Comparison of ENCODE assay signal across 19 mouse cellular contexts in genomic region chr19:5831224-5831957, GRCm38 (mm10). TPM values are rescaled to one million over a fixed set of nuclear protein-coding genes. Genes with fewer than 3 reads are reported as not detected.
A peak's percentile ranks its signal among the peaks of the same experiment; 100 is the strongest.
DNase-seq lines count a peak whose midpoint lies in the region; ATAC-seq lines count a peak whose summit lies in the region.
"Had no signal": no experiment of that assay in that cellular context is flagged by ENCODE, and none has a peak within 500 bp of the region (broad histone marks: within the 10 kb centered on the region; RNA-seq: fewer than 3 reads in every experiment).

No protein-coding gene starts in this region.

- no peak overlapping the region for H3K9ac ChIP-seq in kidney, embryonic 14.5 days (ENCODE audit: low read depth, low read length)
- H3K9ac ChIP-seq in kidney, embryonic 16.5 days (replicated peaks; ENCODE audit: low read length), result no peak overlapping the region
- H3K9ac ChIP-seq: forebrain, embryonic 15.5 days; limb, embryonic 15.5 days; midbrain, embryonic 12.5 days had no signal

- H3K4me1 ChIP-seq in kidney, embryonic 14.5 days (ENCODE audit: control insufficient read depth, insufficient read depth, low read length), result no peaks in the 10 kb centered on the region
- H3K4me1 ChIP-seq in kidney, embryonic 16.5 days (ENCODE audit: insufficient read depth, low read length), result peaks cover 12% of the 10 kb centered on the region
- H3K4me1 ChIP-seq: forebrain, embryonic 15.5 days had no signal

- no peaks in the 10 kb centered on the region for H3K9me3 ChIP-seq in kidney, embryonic 14.5 days (ENCODE audit: control insufficient read depth, low read length)
- H3K9me3 ChIP-seq in kidney, embryonic 16.5 days (ENCODE audit: low read length), result no peaks in the 10 kb centered on the region
- H3K9me3 ChIP-seq: forebrain, embryonic 15.5 days; limb, embryonic 15.5 days; midbrain, embryonic 12.5 days had no signal

- peak; percentile 23 for DNase-seq in adrenal gland, adult 2 months
- no peak for DNase-seq in adrenal gland, adult 18-20 months (ENCODE audit: low spot score in 2 of 2)
- peak; percentile 61 for DNase-seq in kidney, adult 18-20 months
- DNase-seq in adipocyte (ENCODE audit: low spot score), result peak; percentile 45
- DNase-seq in right cerebral cortex, postnatal 4 days, result no peak
- DNase-seq in left cerebral cortex, postnatal 25 days (ENCODE audit: low spot score in 2 of 2), result no peak
- DNase-seq: cerebellum, adult 9-11 months; embryo, embryonic 11 days; lung, postnatal 14 days; right cerebral cortex, adult 18-20 months; thymus, postnatal 36 days had no signal

- H3K4me2 ChIP-seq in kidney, embryonic 14.5 days (replicated peaks; ENCODE audit: low read depth, low read length), result no peak overlapping the region
- H3K4me2 ChIP-seq in kidney, embryonic 16.5 days (replicated peaks; ENCODE audit: low read depth, low read length), result no peak overlapping the region
- H3K4me2 ChIP-seq: forebrain, embryonic 15.5 days; limb, embryonic 15.5 days; midbrain, embryonic 12.5 days had no signal

- no peaks in the 10 kb centered on the region for H3K27me3 ChIP-seq in kidney, embryonic 14.5 days (ENCODE audit: control insufficient read depth, insufficient read depth, low read length)
- no peaks in the 10 kb centered on the region for H3K27me3 ChIP-seq in kidney, embryonic 16.5 days (ENCODE audit: insufficient read depth, low read length)
- H3K27me3 ChIP-seq: CH12.LX; forebrain, embryonic 15.5 days; limb, embryonic 15.5 days; midbrain, embryonic 12.5 days had no signal

- no peak for ATAC-seq in kidney, embryonic 14.5 days (ENCODE audit: low FRiP score, low TSS enrichment)
- ATAC-seq in kidney, embryonic 16.5 days (ENCODE audit: low FRiP score, low TSS enrichment), result no peak
- ATAC-seq: forebrain, embryonic 15.5 days; hindbrain, postnatal 0 days had no signal

- H3K4me3 ChIP-seq in kidney, embryonic 14.5 days (ENCODE audit: low read length), result no peak overlapping the region
- no peak overlapping the region for H3K4me3 ChIP-seq in kidney, embryonic 16.5 days (ENCODE audit: low read length)
- H3K4me3 ChIP-seq: erythroblast, embryonic 14.5 days; forebrain, embryonic 15.5 days; limb, embryonic 15.5 days; midbrain, embryonic 12.5 days had no signal

- WGBS in kidney, embryonic 14.5 days, result 85% methylated on average over 11 of the region's 11 CpGs
- 82% methylated on average over 11 of the region's 11 CpGs for WGBS in kidney, embryonic 16.5 days

- no peaks in the 10 kb centered on the region for H3K36me3 ChIP-seq in kidney, embryonic 14.5 days (ENCODE audit: control insufficient read depth, insufficient read depth, low read length)
- no peaks in the 10 kb centered on the region for H3K36me3 ChIP-seq in kidney, embryonic 16.5 days (ENCODE audit: insufficient read depth, low read length)
- H3K36me3 ChIP-seq: forebrain, embryonic 15.5 days; midbrain, embryonic 12.5 days had no signal

- H3K27ac ChIP-seq in kidney, embryonic 14.5 days (ENCODE audit: low read depth, low read length), result no peak overlapping the region
- H3K27ac ChIP-seq in kidney, embryonic 16.5 days (ENCODE audit: low read length), result peak overlapping the region; percentile 26; the same call in 1 of the 2 replicates
- H3K27ac ChIP-seq: forebrain, embryonic 15.5 days; hindbrain, postnatal 0 days; limb, embryonic 15.5 days; midbrain, embryonic 12.5 days had no signal

- intact Hi-C loops in left cerebral cortex, postnatal 25 days (cut with DNase I), result no loop called here

RNA-seq across cellular contexts. Expression of gene Frmd8, which starts 43.7 kb away (rescaled TPM):
- total RNA-seq in adrenal gland, adult 2 months (2021), result 10 to 100 TPM; 41.2 to 51.4 TPM
- 27.8 and 36.4 TPM in 2 replicates for polyA plus RNA-seq in adrenal gland, adult 2 months (2012; rRNA removed)
- total RNA-seq in adrenal gland, adult 18-20 months (2021), result 10 to 100 TPM; 21.1 to 42.8 TPM
- polyA plus RNA-seq in kidney, embryonic 14.5 days (2014; fragmentation: Nextera tagmentation; extraction: Ambion mirVana), result 17.4 and 26.5 TPM in 2 replicates
- polyA plus RNA-seq in kidney, embryonic 16.5 days (2015; fragmentation: Nextera tagmentation; extraction: Ambion mirVana), result 50.6 and 52.9 TPM in 2 replicates
- 10 to 100 TPM in 1 of 2 experiments, 1 to 10 TPM in 1; 9.5 to 14.6 TPM for total RNA-seq in left cerebral cortex, postnatal 25 days (2021)

RNA-seq across cellular contexts. Expression of gene Slc25a45, which starts 46.2 kb away (rescaled TPM):
- 10 to 100 TPM; 15.5 to 36.2 TPM for total RNA-seq in adrenal gland, adult 2 months (2021)
- polyA plus RNA-seq in adrenal gland, adult 2 months (2012; rRNA removed), result 42.4 and 44.6 TPM in 2 replicates
- total RNA-seq in adrenal gland, adult 18-20 months (2021), result 10 to 100 TPM in 1 of 2 experiments, 1 to 10 TPM in 1; 4.9 to 19.0 TPM
- 3.3 and 3.5 TPM in 2 replicates for polyA plus RNA-seq in kidney, embryonic 14.5 days (2014; fragmentation: Nextera tagmentation; extraction: Ambion mirVana)
- polyA plus RNA-seq in kidney, embryonic 16.5 days (2015; fragmentation: Nextera tagmentation; extraction: Ambion mirVana), result 14.8 and 15.7 TPM in 2 replicates
- 1 to 10 TPM; 2.5 to 3.0 TPM for total RNA-seq in left cerebral cortex, postnatal 25 days (2021)
- polyA plus RNA-seq: erythroblast, embryonic 14.5 days had no signal

Comparison
In these comparisons a context has a peak if more than half of its experiments do, and no peak if none do; other contexts are left out.
1. DNase-seq: peak in adrenal gland, adult 2 months (single experiment), kidney, adult 18-20 months (single experiment) and adipocyte (single experiment); none in adrenal gland, adult 18-20 months (0 of 2), right cerebral cortex, postnatal 4 days (single experiment) and left cerebral cortex, postnatal 25 days (0 of 2).